Mouse (Mus musculus): Measurements from ENCODE around the gene Klk1b16.
"Not testable (repeated sequence)": the region's sequence is repeated elsewhere in the genome, so short reads cannot be mapped to it uniquely, and the experiment has no call there.

Gene Klk1b16

GRCm38 (mm10) chr7:44136467-44136866 is at the start of gene Klk1b16:
Gene Klk1b16, plus strand, starts transcription at chr7:44136767.
- DNase-seq (ENCODE audit: low read depth, low spot score), result no peak

GRCm38 (mm10) chr7:44096111-44096510 is 40.5 kb upstream of the Klk1b16 start:
- DNase-seq (ENCODE audit: low read depth, low spot score), result no peak

GRCm38 (mm10) chr7:44102028-44102427 is 34.5 kb upstream of the Klk1b16 start, which contains the start of gene Klk1b21:
Gene Klk1b21, plus strand, starts transcription at chr7:44102328.
- not testable (repeated sequence) for DNase-seq (ENCODE audit: low read depth, low spot score)

- DNase-seq (ENCODE audit: low read depth, low spot score), result no peak
Observed at GRCm38 (mm10) chr7:44112373-44112772, 24.2 kb upstream of the Klk1b16 start, which contains the start of gene Klk1b22. Gene Klk1b22, plus strand, starts transcription at chr7:44112673.

GRCm38 (mm10) chr7:44123445-44123844 is 13.1 kb upstream of the Klk1b16 start:
- no peak for DNase-seq (ENCODE audit: low read depth, low spot score)

GRCm38 (mm10) chr7:44179299-44180045 is 42.9 kb downstream of the Klk1b16 start:
- DNase-seq (ENCODE audit: low read depth, low spot score), result no peak

GRCm38 (mm10) chr7:44186516-44186915 is 49.9 kb downstream of the Klk1b16 start:
- not testable (repeated sequence) for DNase-seq (ENCODE audit: low read depth, low spot score)

GRCm38 (mm10) chr7:44187936-44188335 is 51.4 kb downstream of the Klk1b16 start, which contains the start of gene Klk1b24:
Gene Klk1b24, plus strand, starts transcription at chr7:44188236.
- not testable (repeated sequence) for DNase-seq (ENCODE audit: low read depth, low spot score)
